Mouse (Mus musculus) MEL (cell line): ENCODE measurements around the gene Pde8a.

ENCODE experiments used
- BHLHE40 ChIP-seq: IDR thresholded peaks from 2 replicates; pipeline ENCODE4 v1.6.1; 2012; ENCODE audit warnings: low read depth, mild to moderate bottlenecking, inconsistent platforms, low read length, improper control_type of control experiment, borderline replicate concordance
- CTCF ChIP-seq, 3 experiments: IDR thresholded peaks in 2 of 3; conservative IDR thresholded peaks in 1 of 3; 2 replicates each; pipeline ENCODE4 v1.5.1; 2011 to 2012; ENCODE audit warnings: low read length in 3 of 3, low read depth in 2 of 3, mild to moderate bottlenecking in 2 of 3, improper control_type of control experiment in 1 of 3, inconsistent platforms in 1 of 3, mixed read lengths in 1 of 3, moderate library complexity in 1 of 3; ENCODE audit not compliant: control insufficient read depth in 1 of 3, insufficient read depth in 1 of 3, poor library complexity in 1 of 3, severe bottlenecking in 1 of 3
- E2F4 ChIP-seq: IDR thresholded peaks from 2 replicates; pipeline ENCODE4 v1.6.1; 2011; ENCODE audit warnings: low read depth, low read length, improper control_type of control experiment, borderline replicate concordance
- EP300 ChIP-seq, 2 experiments: IDR thresholded peaks; 2 replicates each; pipeline ENCODE4 v1.6.1; 2011; ENCODE audit warnings: improper control_type of control experiment in 2 of 2, low read length in 2 of 2, low read depth in 1 of 2, mild to moderate bottlenecking in 1 of 2
- POLR2A ChIP-seq, 2 experiments: IDR thresholded peaks; 2 replicates each; pipeline ENCODE4 v1.6.1; 2011 to 2012; ENCODE audit warnings: low read length in 2 of 2, mild to moderate bottlenecking in 2 of 2, control low read depth in 1 of 2, improper control_type of control experiment in 1 of 2, low read depth in 1 of 2, moderate library complexity in 1 of 2; ENCODE audit not compliant: control insufficient read depth in 1 of 2, insufficient read depth in 1 of 2, poor library complexity in 1 of 2
- POLR2AphosphoS5 ChIP-seq: IDR thresholded peaks from 2 replicates; pipeline ENCODE4 v1.6.1; 2012; ENCODE audit warnings: low read depth, borderline replicate concordance, mild to moderate bottlenecking, inconsistent platforms, low read length, moderate library complexity, mixed read lengths
- ZMIZ1 ChIP-seq: IDR thresholded peaks from 2 replicates; pipeline ENCODE4 v1.6.1; 2012; ENCODE audit warnings: low read depth, mild to moderate bottlenecking, inconsistent platforms, low read length, improper control_type of control experiment, moderate library complexity

DNA sequence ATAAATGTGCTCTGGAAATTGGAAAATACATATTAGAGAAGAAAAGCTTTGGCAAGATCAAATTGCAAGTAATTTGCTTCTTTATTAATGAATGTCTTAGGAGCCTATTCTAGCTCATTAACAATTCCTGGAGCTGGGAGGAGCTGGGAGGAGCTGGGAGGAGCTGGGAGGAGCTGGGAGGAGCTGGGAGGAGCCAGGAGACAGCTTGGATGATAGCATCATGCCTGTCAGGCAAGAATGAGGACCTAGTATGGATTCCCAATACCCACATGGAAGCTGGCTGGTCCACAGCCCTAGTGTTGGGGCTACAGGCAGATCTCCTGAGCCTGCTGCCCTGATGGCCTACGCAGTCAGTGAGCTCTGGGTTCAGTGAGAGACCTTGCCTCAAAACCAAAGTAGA is 2.6 kb downstream of the Pde8a start:
- no peak for TF ChIP-seq POLR2AphosphoS5
- TF ChIP-seq CTCF (IDR thresholded peaks at IDR 0.05 in 2 of 3, conservative IDR thresholded peaks at IDR 0.05 in 1 of 3; ENCODE audit: control insufficient read depth in 1 of 3, insufficient read depth in 1 of 3, low read depth in 2 of 3, low read length in 3 of 3, poor library complexity in 1 of 3, severe bottlenecking in 1 of 3) = no peak
- no peak for TF ChIP-seq POLR2A (IDR thresholded peaks at IDR 0.05; ENCODE audit: control insufficient read depth in 1 of 2, insufficient read depth in 1 of 2, low read depth in 1 of 2, low read length in 2 of 2, poor library complexity in 1 of 2)
- no peak for TF ChIP-seq EP300 (IDR thresholded peaks at IDR 0.05; ENCODE audit: low read depth in 1 of 2, low read length in 2 of 2)
- TF ChIP-seq ZMIZ1 = no peak
- TF ChIP-seq E2F4 = no peak
- no peak for TF ChIP-seq BHLHE40
